Mouse (Mus musculus) granulocyte monocyte progenitor cell, adult 5-6 weeks (primary cell): ENCODE results near the gene Mrps18b. TPM values are rescaled to one million over a fixed set of nuclear protein-coding genes. Genes with fewer than 3 reads are reported as not detected.
"Not testable (repeated sequence)": the region's sequence is repeated elsewhere in the genome, so short reads cannot be mapped to it uniquely, and the experiment has no call there.

ENCODE experiments used
- ATAC-seq: replicated peaks from 2 replicates; pipeline ENCODE4 v1.8.0; 2016; ENCODE audit warnings: mild to moderate bottlenecking, moderate TSS enrichment, inconsistent platforms; ENCODE audit not compliant: poor library complexity, severe bottlenecking
- total RNA-seq, 2 experiments: library from RNA; stranded (forward) in 1 of 2; stranded (reverse) in 1 of 2; fragments of 200-712, 200-1000 nt in 1 of 2; fragments of >200 nt in 1 of 2; fragmentation: Nextera tagmentation in 1 of 2; gene quantifications; 2 replicates each; pipeline ENCODE4 v1.2.3; 2014 to 2017

Mrps18b gene
- total RNA-seq (2014; fragmentation: Nextera tagmentation) (100 and 151 TPM in 2 replicates), total RNA-seq (2017) (62.6 and 72.8 TPM in 2 replicates)

- ATAC-seq, result peak; percentile 80
Measured at GRCm38 (mm10) chr17:35916297-35917142, at the start of gene Mrps18b, which contains the start of gene Ppp1r10. Gene Mrps18b, minus strand, starts transcription at chr17:35916389. Gene Ppp1r10, plus strand, starts transcription at chr17:35916434.

- no peak for ATAC-seq
Measured at GRCm38 (mm10) chr17:35963279-35963678, 47.1 kb upstream of the Mrps18b start.

GRCm38 (mm10) chr17:35958533-35959223 lies 42.5 kb upstream of the Mrps18b start:
- ATAC-seq, result no peak

- ATAC-seq, result no peak
Measured at GRCm38 (mm10) chr17:35954665-35955064, 38.5 kb upstream of the Mrps18b start.

GRCm38 (mm10) chr17:35952559-35952958 lies 36.4 kb upstream of the Mrps18b start:
- not testable (repeated sequence) for ATAC-seq

- not testable (repeated sequence) for ATAC-seq
Measured at GRCm38 (mm10) chr17:35950946-35951345, 34.8 kb upstream of the Mrps18b start.

GRCm38 (mm10) chr17:35939941-35940340 lies 23.8 kb upstream of the Mrps18b start:
- ATAC-seq, result no peak

- ATAC-seq, result no peak
Measured at GRCm38 (mm10) chr17:35939108-35939507, 22.9 kb upstream of the Mrps18b start.

GRCm38 (mm10) chr17:35937700-35938348 lies 21.6 kb upstream of the Mrps18b start:
- peak; percentile 93 for ATAC-seq

GRCm38 (mm10) chr17:35935763-35936162 lies 19.6 kb upstream of the Mrps18b start:
- ATAC-seq, result peak; percentile 74

- no peak for ATAC-seq
Measured at GRCm38 (mm10) chr17:35932608-35933007, 16.4 kb upstream of the Mrps18b start.

- ATAC-seq, result no peak
Measured at GRCm38 (mm10) chr17:35930627-35931026, 14.4 kb upstream of the Mrps18b start.

GRCm38 (mm10) chr17:35929534-35929933 lies 13.3 kb upstream of the Mrps18b start:
- ATAC-seq, result no peak

- ATAC-seq, result no peak
Measured at GRCm38 (mm10) chr17:35927471-35927870, 11.3 kb upstream of the Mrps18b start.

- ATAC-seq, result no peak
Measured at GRCm38 (mm10) chr17:35923281-35923680, 7.1 kb upstream of the Mrps18b start.

GRCm38 (mm10) chr17:35922566-35922965 lies 6.4 kb upstream of the Mrps18b start:
- ATAC-seq, result peak; percentile 44

- ATAC-seq, result no peak
Measured at GRCm38 (mm10) chr17:35921710-35922109, 5.5 kb upstream of the Mrps18b start.

GRCm38 (mm10) chr17:35920862-35921562 lies 4.8 kb upstream of the Mrps18b start:
- no peak for ATAC-seq

GRCm38 (mm10) chr17:35920384-35920783 lies 4.2 kb upstream of the Mrps18b start:
- ATAC-seq, result no peak

GRCm38 (mm10) chr17:35919864-35920301 lies 3.7 kb upstream of the Mrps18b start:
- ATAC-seq, result no peak
